Mouse (Mus musculus): ENCODE data around the gene Txndc11.

The Txndc11 gene

GRCm38 (mm10) chr16:11054871-11055270 is 79.6 kb downstream of the Txndc11 start:
- no peak for TF ChIP-seq GATA4 (IDR thresholded peaks at IDR 0.05; ENCODE audit: insufficient replicate concordance, low read length)

- no peak for TF ChIP-seq GATA4 (IDR thresholded peaks at IDR 0.05; ENCODE audit: insufficient replicate concordance, low read length)
Observed at GRCm38 (mm10) chr16:11054409-11054808, 80.0 kb downstream of the Txndc11 start.

GRCm38 (mm10) chr16:11051134-11051533 is 83.3 kb downstream of the Txndc11 start:
- no peak for TF ChIP-seq GATA4 (IDR thresholded peaks at IDR 0.05; ENCODE audit: insufficient replicate concordance, low read length)

- no peak for TF ChIP-seq GATA4 (IDR thresholded peaks at IDR 0.05; ENCODE audit: insufficient replicate concordance, low read length)
Observed at GRCm38 (mm10) chr16:11050226-11050625, 84.2 kb downstream of the Txndc11 start.

- TF ChIP-seq GATA4 (IDR thresholded peaks at IDR 0.05; ENCODE audit: insufficient replicate concordance, low read length) = no peak
Observed at GRCm38 (mm10) chr16:11047130-11047529, 87.3 kb downstream of the Txndc11 start.

- peak; percentile 89; the same call in 1 of the 2 replicates for TF ChIP-seq GATA4 (IDR thresholded peaks at IDR 0.05; ENCODE audit: insufficient replicate concordance, low read length)
Observed at GRCm38 (mm10) chr16:11046437-11046836, 88.0 kb downstream of the Txndc11 start.

GRCm38 (mm10) chr16:11043239-11043638 is 91.2 kb downstream of the Txndc11 start:
- TF ChIP-seq GATA4 (IDR thresholded peaks at IDR 0.05; ENCODE audit: insufficient replicate concordance, low read length) = no peak

- no peak for TF ChIP-seq GATA4 (IDR thresholded peaks at IDR 0.05; ENCODE audit: insufficient replicate concordance, low read length)
Observed at GRCm38 (mm10) chr16:11040603-11041002, 93.8 kb downstream of the Txndc11 start.

GRCm38 (mm10) chr16:11035790-11036431 is 98.5 kb downstream of the Txndc11 start:
- no peak for TF ChIP-seq GATA4 (IDR thresholded peaks at IDR 0.05; ENCODE audit: insufficient replicate concordance, low read length)

GRCm38 (mm10) chr16:11035273-11035672 is 99.2 kb downstream of the Txndc11 start:
- TF ChIP-seq GATA4 (IDR thresholded peaks at IDR 0.05; ENCODE audit: insufficient replicate concordance, low read length) = no peak

GRCm38 (mm10) chr16:11034193-11034803 is 100.2 kb downstream of the Txndc11 start:
- no peak for TF ChIP-seq GATA4 (IDR thresholded peaks at IDR 0.05; ENCODE audit: insufficient replicate concordance, low read length)

GRCm38 (mm10) chr16:11031320-11031719 is 103.1 kb downstream of the Txndc11 start:
- TF ChIP-seq GATA4 (IDR thresholded peaks at IDR 0.05; ENCODE audit: insufficient replicate concordance, low read length) = no peak

GRCm38 (mm10) chr16:11030844-11031243 is 103.6 kb downstream of the Txndc11 start:
- TF ChIP-seq GATA4 (IDR thresholded peaks at IDR 0.05; ENCODE audit: insufficient replicate concordance, low read length) = no peak

GRCm38 (mm10) chr16:11028206-11028605 is 106.2 kb downstream of the Txndc11 start:
- TF ChIP-seq GATA4 (IDR thresholded peaks at IDR 0.05; ENCODE audit: insufficient replicate concordance, low read length) = no peak
